Mouse (Mus musculus) urinary bladder, postnatal 36 days (tissue): Measurements from ENCODE around the gene A3galt2.
A peak's percentile ranks its signal among the peaks of the same experiment; 100 is the strongest.

ENCODE experiments used
- DNase-seq, 2 experiments: peaks; one replicate each; pipeline ENCODE4 v3.0.0; 2022; ENCODE audit warnings: low spot score in 2 of 2, mixed read lengths in 1 of 2

The A3galt2 gene

GRCm38 (mm10) chr4:128728431-128728851, 26.7 kb upstream of the A3galt2 start:
- no peak for DNase-seq

- DNase-seq = no peak
Measured at GRCm38 (mm10) chr4:128729033-128729708, 26.0 kb upstream of the A3galt2 start.

DNA sequence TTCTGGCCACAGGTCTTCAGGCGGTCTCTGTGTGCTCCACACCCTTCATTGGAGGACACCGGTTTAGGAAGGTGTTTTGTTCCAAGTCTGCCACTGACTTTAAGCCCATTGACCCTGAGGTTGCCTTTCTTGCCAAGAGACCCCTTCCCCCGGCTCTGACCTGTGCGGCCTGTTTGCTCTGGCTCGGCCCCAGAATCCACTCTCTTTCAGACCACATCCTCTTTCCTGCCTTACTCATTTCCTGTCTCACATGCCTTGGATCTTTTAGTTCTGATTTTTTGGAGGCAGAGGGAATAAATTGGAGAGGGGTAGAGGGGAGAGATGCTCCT, 25.5 kb upstream of the A3galt2 start:
- DNase-seq = no peak

DNA sequence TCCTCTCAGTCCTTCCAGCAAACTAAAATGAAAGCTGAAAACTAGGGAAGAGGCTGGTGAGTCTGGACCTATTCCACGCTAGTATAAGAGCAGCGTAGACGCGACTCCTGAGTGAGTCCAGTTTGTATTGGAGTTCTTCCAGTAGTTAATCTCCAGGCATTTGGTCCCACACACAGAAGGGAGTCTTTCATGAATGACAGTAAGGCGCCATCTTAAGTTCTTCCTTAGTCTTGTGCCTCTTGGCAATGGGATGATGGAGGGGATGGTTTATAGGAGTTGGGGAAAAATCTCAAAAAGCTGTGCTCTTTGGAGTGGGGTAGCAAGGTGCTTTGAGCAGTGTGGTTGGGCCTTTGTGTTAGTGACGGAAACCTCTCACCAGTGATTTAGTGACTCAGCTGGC, 24.9 kb upstream of the A3galt2 start:
- DNase-seq = no peak

DNA sequence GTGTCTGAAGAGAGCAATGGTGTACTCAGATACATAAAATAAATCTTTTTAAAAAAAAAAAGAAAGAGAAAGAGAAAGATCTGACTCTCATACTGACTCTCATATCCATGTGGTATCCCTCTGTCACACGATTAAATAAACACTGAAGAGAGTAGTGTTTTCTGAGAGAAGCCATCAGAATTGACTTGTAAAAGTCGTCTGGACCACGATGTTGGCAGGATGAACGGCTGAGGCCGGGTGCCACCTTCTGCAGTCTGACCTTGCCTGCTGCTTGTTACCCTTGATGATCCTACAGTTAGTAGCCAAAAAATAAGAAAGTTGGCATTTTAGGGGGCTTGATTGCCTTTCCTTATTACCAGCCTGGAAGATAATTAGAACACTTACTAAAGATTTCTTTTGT, 22.4 kb upstream of the A3galt2 start:
- no peak for DNase-seq

- no peak for DNase-seq
Measured at GRCm38 (mm10) chr4:128733496-128733895, 21.7 kb upstream of the A3galt2 start.

- peak; percentile 59 to 76 for DNase-seq
Measured at GRCm38 (mm10) chr4:128734217-128734616, 20.9 kb upstream of the A3galt2 start.

DNA sequence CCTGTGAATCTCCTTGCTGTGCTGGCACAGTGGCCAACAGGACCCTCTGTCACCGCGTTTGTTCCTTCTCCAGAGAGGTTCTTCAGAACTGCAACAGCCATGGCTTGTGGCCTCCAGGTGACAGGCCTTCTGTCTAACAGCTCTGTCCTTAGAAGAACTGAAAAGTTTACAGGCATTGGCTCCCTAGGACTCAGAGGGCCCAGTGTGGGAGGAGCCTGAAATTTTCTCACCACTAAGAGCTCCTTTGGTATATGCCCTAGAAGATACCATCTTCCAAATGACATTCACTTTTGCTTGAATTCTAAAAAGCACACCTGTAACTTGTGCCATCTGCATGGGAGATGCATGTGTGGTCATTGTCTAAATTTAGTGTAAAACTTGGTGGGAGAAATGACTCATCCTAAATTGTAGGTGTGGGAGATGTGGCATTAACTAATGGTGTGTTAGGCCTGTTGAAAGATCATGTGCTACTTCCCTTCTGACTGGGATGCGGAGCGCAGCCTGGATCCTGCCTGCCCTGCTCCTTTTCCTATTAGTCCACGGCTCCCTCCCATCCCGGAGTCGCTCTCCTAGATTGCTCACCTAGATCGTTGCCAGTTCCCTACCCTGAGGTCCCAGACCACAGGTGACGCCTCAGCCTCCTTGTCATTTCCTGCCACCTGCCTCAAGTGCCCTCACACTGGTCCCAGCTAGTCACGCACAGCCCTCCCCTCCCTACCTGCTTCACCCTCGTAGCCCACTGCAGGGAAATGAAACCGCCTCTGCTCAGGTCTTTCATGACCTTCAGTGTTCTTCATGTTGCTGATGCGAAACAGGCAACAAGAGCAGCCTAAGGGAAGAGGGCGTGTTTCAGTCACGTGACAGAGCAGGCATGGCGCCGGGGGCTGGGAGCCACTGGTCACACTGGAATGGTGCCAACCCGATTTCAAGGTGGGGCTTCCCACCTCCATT, 20.2 kb upstream of the A3galt2 start:
- DNase-seq = no peak

- no peak for DNase-seq
Measured at GRCm38 (mm10) chr4:128737137-128737589, 18.0 kb upstream of the A3galt2 start.

- no peak for DNase-seq
Measured at GRCm38 (mm10) chr4:128737825-128738610, 17.1 kb upstream of the A3galt2 start.

DNA sequence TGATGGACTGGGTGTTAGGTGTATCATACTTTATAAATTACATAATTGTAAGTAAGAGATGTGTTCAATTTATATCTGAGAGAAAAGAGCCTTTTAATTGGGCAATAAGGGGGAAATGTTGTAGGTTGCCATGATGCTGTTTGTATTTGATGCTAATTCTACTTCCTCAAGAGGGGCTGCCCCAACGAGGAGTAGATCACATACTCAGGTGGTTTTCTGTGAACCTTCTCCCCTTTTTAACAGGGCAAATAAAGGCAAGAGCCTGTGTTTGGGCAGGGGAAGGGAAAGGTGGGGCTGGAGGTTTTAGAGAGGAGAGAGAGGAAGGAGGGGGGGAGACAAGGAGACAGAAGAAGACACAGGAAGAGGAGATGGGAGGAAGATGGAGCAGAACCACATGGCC, 14.3 kb upstream of the A3galt2 start:
- DNase-seq = no peak

GRCm38 (mm10) chr4:128741906-128742305, 13.3 kb upstream of the A3galt2 start:
- DNase-seq = no peak

- DNase-seq = no peak
Measured at GRCm38 (mm10) chr4:128742379-128742970, 12.7 kb upstream of the A3galt2 start.

DNA sequence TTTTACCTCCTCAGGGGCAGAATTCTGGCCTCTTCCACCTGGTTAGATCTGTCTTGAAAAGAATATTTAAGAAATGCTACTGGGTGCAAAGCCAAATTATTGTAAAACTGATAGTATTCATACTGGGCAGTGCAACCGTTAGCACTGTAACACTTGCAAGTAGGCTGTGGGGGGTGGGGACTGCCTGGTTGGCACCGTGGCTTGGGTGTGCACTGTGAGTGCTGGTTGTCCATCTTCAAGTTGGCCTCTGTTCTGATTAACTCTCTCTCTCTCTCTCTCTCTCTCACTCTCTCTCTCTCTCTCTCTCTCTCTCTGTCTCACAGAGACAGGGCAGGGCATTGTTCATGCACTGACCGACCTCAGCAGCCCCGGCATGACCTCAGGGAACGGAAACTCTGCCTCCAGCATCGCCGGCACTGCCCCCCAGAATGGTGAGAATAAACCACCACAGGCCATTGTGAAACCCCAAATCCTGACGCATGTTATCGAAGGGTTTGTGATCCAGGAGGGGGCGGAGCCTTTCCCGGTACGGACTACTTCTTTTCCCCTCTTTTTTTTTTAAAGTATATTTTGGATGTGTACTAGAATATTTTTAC, 12.0 kb upstream of the A3galt2 start:
- no peak for DNase-seq

- DNase-seq = no peak
Measured at GRCm38 (mm10) chr4:128745160-128745559, 10.0 kb upstream of the A3galt2 start.

DNA sequence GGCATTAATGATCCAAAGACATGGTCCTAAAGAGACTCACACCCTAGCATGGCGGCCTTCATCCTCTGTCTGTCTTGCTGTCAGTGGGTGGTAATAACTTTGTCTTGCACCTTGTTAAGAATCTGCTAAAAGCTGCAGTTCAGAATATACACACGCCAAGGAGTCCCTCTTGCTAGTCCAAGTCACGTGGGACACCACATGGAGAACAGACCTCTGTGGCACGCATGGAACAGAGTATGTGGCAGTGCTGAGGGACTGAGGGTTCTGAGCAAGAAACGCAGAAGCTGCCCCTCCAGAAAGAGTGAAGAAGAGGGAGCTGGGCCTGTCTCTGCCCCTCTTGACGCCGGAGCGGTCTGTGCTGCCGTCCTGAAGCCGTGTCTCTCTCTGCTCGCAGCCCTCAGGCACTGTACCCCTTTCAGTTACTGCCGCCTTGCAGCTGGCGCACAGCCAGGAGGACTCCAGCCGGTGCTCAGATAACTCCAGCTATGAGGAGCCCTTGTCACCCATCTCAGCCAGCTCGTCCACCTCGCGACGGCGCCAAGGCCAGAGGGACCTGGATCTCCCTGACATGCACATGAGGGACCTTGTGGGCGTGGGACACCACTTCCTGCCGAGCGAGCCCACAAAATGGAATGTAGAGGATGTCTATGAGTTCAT, 7.4 kb upstream of the A3galt2 start:
- no peak for DNase-seq

DNA sequence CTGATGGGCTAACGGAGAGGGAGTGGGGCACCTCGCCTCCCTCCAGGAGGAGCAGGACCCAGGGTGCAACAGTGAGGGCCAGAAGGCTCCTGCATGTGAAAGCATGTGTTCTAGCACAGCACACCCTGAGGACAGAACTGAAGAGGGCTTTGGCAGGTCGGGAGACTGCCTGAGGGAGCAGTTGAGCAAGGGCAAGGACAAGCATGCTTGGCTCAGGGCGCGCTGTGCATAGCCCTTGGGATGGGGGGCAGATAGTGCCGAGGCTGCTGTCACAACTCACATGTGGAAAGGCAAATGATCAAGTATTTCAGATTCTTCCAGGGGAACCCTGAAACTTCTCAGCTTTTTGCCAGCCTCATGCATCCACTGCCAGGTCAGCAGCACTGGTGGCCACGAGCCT, 6.9 kb upstream of the A3galt2 start:
- no peak for DNase-seq

DNA sequence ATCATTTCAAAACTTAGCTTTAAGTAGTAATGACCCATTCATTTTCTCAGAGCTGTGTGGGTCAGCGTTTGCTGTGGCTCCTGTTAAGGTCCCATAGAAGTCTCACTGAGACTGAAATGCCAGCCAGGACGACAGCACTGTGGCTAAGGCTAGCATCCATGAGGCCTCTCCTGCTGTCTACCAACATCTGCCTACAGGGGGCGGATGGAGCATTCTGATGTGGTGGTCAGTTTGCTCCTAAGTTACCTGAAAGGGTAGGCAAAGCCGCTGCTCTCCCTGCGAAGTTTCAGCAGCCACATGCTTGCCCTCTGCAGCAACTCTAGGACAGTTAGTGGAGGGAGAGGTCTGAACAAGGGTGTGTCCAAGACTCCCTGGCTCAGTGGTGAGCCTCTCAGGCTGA, 4.2 kb upstream of the A3galt2 start:
- no peak for DNase-seq

GRCm38 (mm10) chr4:128752031-128752757, 3.0 kb upstream of the A3galt2 start:
- DNase-seq = no peak

DNA sequence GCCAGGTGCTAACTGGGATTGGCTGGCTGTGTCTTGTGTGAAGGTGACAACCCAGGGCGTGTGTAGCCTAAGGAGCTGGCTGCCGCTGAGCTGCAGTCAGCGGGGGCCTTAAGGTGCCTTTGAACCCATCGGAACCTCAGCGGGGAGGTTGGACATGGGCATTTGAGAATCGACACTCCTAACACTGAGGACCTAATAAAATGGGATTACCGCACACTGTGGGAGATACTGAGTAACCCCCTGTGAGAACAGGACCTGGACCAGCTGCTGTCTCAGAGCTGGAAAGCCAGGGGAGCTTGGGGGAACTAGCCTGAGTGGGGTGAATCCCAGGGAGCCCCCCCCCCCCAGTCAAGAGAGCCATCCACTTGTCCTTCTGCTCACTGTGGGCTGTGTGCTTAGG, 1.6 kb upstream of the A3galt2 start:
- no peak for DNase-seq
